Mouse (Mus musculus): ENCODE results near the gene Ccpg1.

DNA sequence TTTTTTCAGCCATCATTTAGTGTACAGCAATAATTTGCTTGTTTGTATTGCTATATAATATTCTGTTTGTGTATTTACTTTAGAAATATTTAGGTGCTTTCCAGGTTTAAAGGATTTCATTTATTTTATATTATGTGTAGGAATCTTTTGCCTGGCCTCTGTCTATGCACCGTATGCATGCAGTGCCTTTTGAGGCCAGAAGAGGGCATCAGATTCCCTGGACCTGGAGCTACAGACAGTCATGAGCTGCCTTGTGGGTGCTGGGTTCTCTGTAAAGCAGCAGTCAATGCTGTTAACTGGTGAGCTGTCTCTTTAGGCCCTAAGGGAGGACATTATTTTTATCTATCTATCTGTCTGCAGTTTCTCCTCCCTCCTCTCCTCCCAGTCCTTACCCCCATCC lies 29.7 kb upstream of the Ccpg1 start:
- TF ChIP-seq POLR2A (IDR thresholded peaks at IDR 0.05; ENCODE audit: borderline replicate concordance, extremely low read depth, insufficient read depth, insufficient read length, poor library complexity, severe bottlenecking) (no peak), CTCF (IDR thresholded peaks at IDR 0.05; ENCODE audit: borderline replicate concordance, extremely low read depth, insufficient read depth, insufficient read length) (peak; percentile 70; the same call in 1 of the 2 replicates)
